Mouse (Mus musculus) MEL (cell line): Measurements from ENCODE around the gene Plin2. TPM values are rescaled to one million over a fixed set of nuclear protein-coding genes. Genes with fewer than 3 reads are reported as not detected.

Experiments used
- DNase-seq: peaks from one replicate; pipeline ENCODE4 v3.0.0; 2011; ENCODE audit warnings: low read depth, low spot score
- H3K27ac ChIP-seq: 2 replicates; pipeline ENCODE4 v1.5.1; 2012; ENCODE audit warnings: low read depth, mild to moderate bottlenecking, control low read depth, low read length, moderate library complexity; ENCODE audit not compliant: control insufficient read depth
- H3K27me3 ChIP-seq, 2 experiments: fragments of 150-350 bp in 1 of 2; sonication (generic) in 1 of 2; 2 replicates each; pipeline ENCODE4 v1.6.1; 2012; ENCODE audit warnings: low read length in 2 of 2, mild to moderate bottlenecking in 2 of 2, improper control_type of control experiment in 1 of 2, moderate library complexity in 1 of 2; ENCODE audit not compliant: insufficient read depth in 2 of 2, control insufficient read depth in 1 of 2
- H3K36me3 ChIP-seq, 2 experiments: 2 replicates each; pipeline ENCODE4 v1.6.1; 2012 to 2014; ENCODE audit warnings: low read length in 2 of 2, improper control_type of control experiment in 1 of 2, inconsistent platforms in 1 of 2, mild to moderate bottlenecking in 1 of 2; ENCODE audit not compliant: insufficient read depth in 2 of 2, control insufficient read depth in 1 of 2
- H3K4me1 ChIP-seq, 2 experiments: fragments of 150-350 bp in 1 of 2; sonication (generic) in 1 of 2; 2 replicates each; pipeline ENCODE4 v1.6.1; 2012; ENCODE audit warnings: low read length in 2 of 2, improper control_type of control experiment in 1 of 2, mild to moderate bottlenecking in 1 of 2; ENCODE audit not compliant: insufficient read depth in 2 of 2, control insufficient read depth in 1 of 2
- H3K4me3 ChIP-seq, 2 experiments: fragments of 150-350 bp in 1 of 2; sonication (generic) in 1 of 2; 2 replicates each; pipeline ENCODE4 v1.5.1; 2012; ENCODE audit warnings: low read depth in 2 of 2, low read length in 2 of 2, mild to moderate bottlenecking in 2 of 2, moderate library complexity in 2 of 2, control low read depth in 1 of 2, improper control_type of control experiment in 1 of 2; ENCODE audit not compliant: control insufficient read depth in 1 of 2, insufficient read depth in 1 of 2
- H3K79me2 ChIP-seq: 2 replicates; pipeline ENCODE4 v1.6.1; 2012; ENCODE audit warnings: mild to moderate bottlenecking, low read length, moderate library complexity; ENCODE audit not compliant: control insufficient read depth, poor library complexity, insufficient read depth
- H3K9ac ChIP-seq: 2 replicates; pipeline ENCODE4 v1.6.1; 2012; ENCODE audit warnings: low read depth, mild to moderate bottlenecking, control low read depth, low read length, moderate library complexity; ENCODE audit not compliant: control insufficient read depth, poor library complexity, severe bottlenecking
- H3K9me3 ChIP-seq: fragments of 150-350 bp; sonication (generic); replicated peaks from 2 replicates; pipeline ENCODE4 v1.6.1; 2012; ENCODE audit warnings: mild to moderate bottlenecking, low read length, improper control_type of control experiment, moderate library complexity; ENCODE audit not compliant: insufficient read depth
- CHD2 ChIP-seq: IDR thresholded peaks from 2 replicates; pipeline ENCODE4 v1.6.1; 2011; ENCODE audit warnings: low read length, improper control_type of control experiment
- CTCF ChIP-seq, 3 experiments: IDR thresholded peaks in 2 of 3; conservative IDR thresholded peaks in 1 of 3; 2 replicates each; pipeline ENCODE4 v1.5.1; 2011 to 2012; ENCODE audit warnings: low read length in 3 of 3, low read depth in 2 of 3, mild to moderate bottlenecking in 2 of 3, improper control_type of control experiment in 1 of 3, inconsistent platforms in 1 of 3, mixed read lengths in 1 of 3, moderate library complexity in 1 of 3; ENCODE audit not compliant: control insufficient read depth in 1 of 3, insufficient read depth in 1 of 3, poor library complexity in 1 of 3, severe bottlenecking in 1 of 3
- E2F4 ChIP-seq: IDR thresholded peaks from 2 replicates; pipeline ENCODE4 v1.6.1; 2011; ENCODE audit warnings: low read depth, low read length, improper control_type of control experiment, borderline replicate concordance
- EP300 ChIP-seq, 2 experiments: IDR thresholded peaks; 2 replicates each; pipeline ENCODE4 v1.6.1; 2011; ENCODE audit warnings: improper control_type of control experiment in 2 of 2, low read length in 2 of 2, low read depth in 1 of 2, mild to moderate bottlenecking in 1 of 2
- JUND ChIP-seq: IDR thresholded peaks from 2 replicates; pipeline ENCODE4 v1.6.1; 2011; ENCODE audit warnings: low read depth, mild to moderate bottlenecking, improper control_type of control experiment, low read length
- MAFK ChIP-seq: IDR thresholded peaks from 2 replicates; pipeline ENCODE4 v1.6.1; 2011; ENCODE audit warnings: low read depth, mild to moderate bottlenecking, low read length, improper control_type of control experiment, borderline replicate concordance
- MAX ChIP-seq: IDR thresholded peaks from 2 replicates; pipeline ENCODE4 v1.6.1; 2011; ENCODE audit warnings: low read length, improper control_type of control experiment
- MAZ ChIP-seq: IDR thresholded peaks from 2 replicates; pipeline ENCODE4 v1.6.1; 2012; ENCODE audit warnings: low read depth, mild to moderate bottlenecking, inconsistent platforms, low read length, improper control_type of control experiment
- MYC ChIP-seq: IDR thresholded peaks from 2 replicates; pipeline ENCODE4 v1.6.1; 2011; ENCODE audit warnings: low read depth, mild to moderate bottlenecking, low read length, improper control_type of control experiment, moderate library complexity
- NELFE ChIP-seq: IDR thresholded peaks from 2 replicates; pipeline ENCODE4 v1.6.1; 2011; ENCODE audit warnings: low read depth, low read length, improper control_type of control experiment
- POLR2AphosphoS2 ChIP-seq: IDR thresholded peaks from 2 replicates; pipeline ENCODE4 v1.6.1; 2011; ENCODE audit warnings: low read length, improper control_type of control experiment
- RAD21 ChIP-seq: IDR thresholded peaks from 2 replicates; pipeline ENCODE4 v1.6.1; 2011; ENCODE audit warnings: mild to moderate bottlenecking, low read depth, low read length, improper control_type of control experiment
- SIN3A ChIP-seq: IDR thresholded peaks from 2 replicates; pipeline ENCODE4 v1.6.1; 2012; ENCODE audit warnings: low read length, improper control_type of control experiment, inconsistent platforms
- SMC3 ChIP-seq: IDR thresholded peaks from 2 replicates; pipeline ENCODE4 v1.6.1; 2011; ENCODE audit warnings: low read depth, low read length, improper control_type of control experiment
- TAL1 ChIP-seq: IDR thresholded peaks from 2 replicates; pipeline ENCODE4 v1.6.1; 2012; ENCODE audit warnings: mild to moderate bottlenecking, inconsistent platforms, low read length, moderate library complexity, mixed read lengths
- USF1 ChIP-seq: IDR thresholded peaks from 2 replicates; pipeline ENCODE4 v1.6.1; 2014; ENCODE audit warnings: low read depth, mild to moderate bottlenecking, inconsistent platforms, low read length, improper control_type of control experiment, moderate library complexity
- ZC3H11A ChIP-seq: IDR thresholded peaks from 2 replicates; pipeline ENCODE4 v1.6.1; 2012; ENCODE audit warnings: low read depth, mild to moderate bottlenecking, inconsistent platforms, low read length, improper control_type of control experiment
- ZMIZ1 ChIP-seq: IDR thresholded peaks from 2 replicates; pipeline ENCODE4 v1.6.1; 2012; ENCODE audit warnings: low read depth, mild to moderate bottlenecking, inconsistent platforms, low read length, improper control_type of control experiment, moderate library complexity
- ZNF384 ChIP-seq: IDR thresholded peaks from 2 replicates; pipeline ENCODE4 v1.6.1; 2012; ENCODE audit warnings: low read depth, mild to moderate bottlenecking, inconsistent platforms, low read length, improper control_type of control experiment
- polyA plus RNA-seq, 2 experiments: library from polyadenylated mRNA; stranded (reverse) in 1 of 2; unstranded in 1 of 2; fragments of >175 nt in 1 of 2; fragments of >200 nt in 1 of 2; gene quantifications; 2 replicates each; pipeline versions ENCODE4 v1.2.1 to v1.2.4; 2012; ENCODE audit warnings: low replicate concordance in 2 of 2, low read depth in 1 of 2; ENCODE audit not compliant: insufficient read length in 2 of 2, insufficient read depth in 1 of 2, missing spikeins in 1 of 2
- total RNA-seq: library from RNA; depleted of rRNA; stranded (reverse); fragments of 300-350 nt; gene quantifications from 2 replicates; pipeline ENCODE4 v1.2.3, GENCODE M21; 2012

Gene Plin2
- total and polyA plus RNA-seq, 3 experiments = 75.9 to 92.2 TPM; not detected in 1

GRCm38 (mm10) chr4:86695081-86695480 is 25.2 kb upstream of the Plin2 start:
- peak; percentile 85 for DNase-seq
- peaks cover 0 to 2% of the 10 kb centered on the region in 2 experiments; a peak in 2 of 4 replicates for H3K27me3 ChIP-seq
- H3K4me1 ChIP-seq = peaks cover under 1 to 1% of the 10 kb centered on the region in 2 experiments; a peak in 1 of 4 replicates
- TF ChIP-seq ZMIZ1 = no peak
- TF ChIP-seq RAD21 = peak; percentile 87
- TF ChIP-seq SMC3 = peak; percentile 90
- TF ChIP-seq USF1 = no peak
- TF ChIP-seq JUND = no peak
- TF ChIP-seq ZC3H11A = peak; percentile 96
- no peak for TF ChIP-seq E2F4
- TF ChIP-seq CTCF (IDR thresholded peaks at IDR 0.05 in 2 of 3, conservative IDR thresholded peaks at IDR 0.05 in 1 of 3; ENCODE audit: control insufficient read depth in 1 of 3, insufficient read depth in 1 of 3, low read depth in 2 of 3, low read length in 3 of 3, poor library complexity in 1 of 3, severe bottlenecking in 1 of 3) = peak; percentile 57 to 82 (median 62)
- TF ChIP-seq MAX = no peak
- no peak for TF ChIP-seq MAFK
- no peak for TF ChIP-seq EP300 (IDR thresholded peaks at IDR 0.05; ENCODE audit: low read depth in 1 of 2, low read length in 2 of 2)
- TF ChIP-seq SIN3A = no peak
- TF ChIP-seq NELFE = no peak
- no peak for TF ChIP-seq MAZ
- TF ChIP-seq TAL1 = no peak
- no peak for TF ChIP-seq POLR2AphosphoS2
- no peak overlapping the region for H3K27ac ChIP-seq
- H3K36me3 ChIP-seq = peaks cover 0 to under 1% of the 10 kb centered on the region in 2 experiments; a peak in 1 of 4 replicates
- H3K4me3 ChIP-seq = no peak overlapping the region
- H3K79me2 ChIP-seq = no peaks in the 10 kb centered on the region
- H3K9ac ChIP-seq = no peak overlapping the region
- no peaks in the 10 kb centered on the region for H3K9me3 ChIP-seq

GRCm38 (mm10) chr4:86692931-86693330 is 23.1 kb upstream of the Plin2 start:
- Histone ChIP-seq H3K27ac (no peak overlapping the region), H3K4me3 (no peak overlapping the region), H3K79me2 (no peaks in the 10 kb centered on the region), H3K4me1 (peaks cover 2 to 14% of the 10 kb centered on the region in 2 experiments; a peak in 3 of 4 replicates), H3K36me3 (peaks cover 0 to 11% of the 10 kb centered on the region in 2 experiments; a peak in 2 of 4 replicates), H3K9ac (no peak overlapping the region), H3K9me3 (no peaks in the 10 kb centered on the region), H3K27me3 (no peaks in the 10 kb centered on the region)
- DNase-seq = no peak
- TF ChIP-seq JUND (no peak), CHD2 (no peak), MYC (no peak), RAD21 (no peak), ZNF384 (peak; percentile 23; the same call in 1 of the 2 replicates), E2F4 (no peak)
